Mouse (Mus musculus): ENCODE measurements around the gene Myo15.

Myo15 gene

GRCm38 (mm10) chr11:60548112-60548511, 79.0 kb downstream of the Myo15 start:
- WGBS, result 38% methylated on average over 3 of the region's 3 CpGs

GRCm38 (mm10) chr11:60557675-60558074, 88.5 kb downstream of the Myo15 start:
- WGBS, result 57% methylated on average over 3 of the region's 3 CpGs

GRCm38 (mm10) chr11:60559342-60559741, 90.2 kb downstream of the Myo15 start:
- WGBS, result 7% methylated on average over 3 of the region's 3 CpGs

- WGBS, result 74% methylated on average over 11 of the region's 12 CpGs
Measured at GRCm38 (mm10) chr11:60574006-60574405, 104.9 kb downstream of the Myo15 start.

Data from cerebral cortex, adult 2 months (tissue).